Mouse (Mus musculus) forelimb bud, embryonic 11.5 days (tissue): ENCODE results near the gene Tex2.
"Not testable (repeated sequence)": the region's sequence is repeated elsewhere in the genome, so short reads cannot be mapped to it uniquely, and the experiment has no call there.

Experiments
- DNase-seq: peaks from one replicate; pipeline ENCODE4 v3.0.0-alpha.2; 2012; ENCODE audit warnings: low read depth, low spot score

Tex2 gene

GRCm38 (mm10) chr11:106579146-106579545, 34.1 kb downstream of the Tex2 start:
- no peak for DNase-seq

- DNase-seq: not testable (repeated sequence)
Measured at GRCm38 (mm10) chr11:106577624-106578355, 35.4 kb downstream of the Tex2 start.

DNA sequence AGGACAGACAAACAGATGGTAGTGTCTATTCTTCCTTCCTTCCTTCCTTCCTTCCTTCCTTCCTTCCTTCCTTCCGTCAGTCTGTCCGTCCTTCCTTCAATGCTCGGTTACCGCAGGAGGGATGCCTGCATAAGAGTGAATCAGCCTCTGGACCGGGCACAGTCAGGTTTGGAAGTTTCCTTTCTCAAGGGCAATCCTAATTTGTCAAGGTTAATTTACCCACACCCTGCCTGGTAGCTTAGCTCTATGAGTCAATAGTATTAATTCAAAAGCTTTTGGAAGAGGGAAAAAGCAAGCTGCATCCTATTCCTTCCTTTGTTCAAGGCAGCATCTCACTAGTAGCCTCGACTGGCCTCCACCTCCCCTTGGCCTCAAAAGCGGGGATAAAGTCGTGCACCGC, 38.8 kb downstream of the Tex2 start:
- no peak for DNase-seq

DNA sequence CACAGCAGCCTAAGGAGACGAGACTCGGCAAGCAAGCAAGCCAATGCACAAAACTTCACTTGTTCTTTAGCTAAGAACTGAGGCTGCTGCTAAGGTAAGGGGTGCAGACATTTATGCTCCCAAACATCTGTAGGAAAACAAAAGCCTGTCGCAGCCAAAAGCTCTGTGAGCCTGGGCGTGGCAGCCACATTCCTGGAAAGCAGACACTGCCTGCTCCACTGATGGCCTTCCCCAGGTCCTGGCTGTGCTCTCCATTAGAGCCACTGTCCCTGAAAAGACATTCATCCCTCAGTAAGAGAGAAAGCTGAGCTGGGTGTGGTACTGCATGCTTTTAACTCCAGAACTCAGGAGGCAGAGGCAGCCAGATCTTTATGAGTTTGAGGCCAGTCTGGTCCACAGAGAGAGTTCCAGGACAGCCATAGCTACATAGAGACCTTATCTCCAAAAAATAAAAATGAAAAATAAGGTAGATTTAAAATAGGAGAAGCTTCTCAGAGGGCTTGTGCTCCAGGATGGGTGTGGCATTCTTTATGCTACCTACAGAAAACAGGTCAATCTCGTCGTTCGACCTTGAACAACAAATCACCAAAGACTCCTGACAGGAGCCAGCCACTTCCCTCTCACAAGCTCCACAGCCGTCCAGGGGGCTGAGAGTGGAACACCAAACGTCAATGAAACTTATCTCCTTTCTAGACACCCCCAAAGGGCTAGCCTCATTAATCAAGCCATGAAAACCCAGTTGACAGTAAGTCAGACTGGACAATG, 39.6 kb downstream of the Tex2 start:
- DNase-seq: no peak

GRCm38 (mm10) chr11:106572958-106573357, 40.3 kb downstream of the Tex2 start:
- DNase-seq: no peak

GRCm38 (mm10) chr11:106572020-106572782, 41.0 kb downstream of the Tex2 start:
- no peak for DNase-seq

DNA sequence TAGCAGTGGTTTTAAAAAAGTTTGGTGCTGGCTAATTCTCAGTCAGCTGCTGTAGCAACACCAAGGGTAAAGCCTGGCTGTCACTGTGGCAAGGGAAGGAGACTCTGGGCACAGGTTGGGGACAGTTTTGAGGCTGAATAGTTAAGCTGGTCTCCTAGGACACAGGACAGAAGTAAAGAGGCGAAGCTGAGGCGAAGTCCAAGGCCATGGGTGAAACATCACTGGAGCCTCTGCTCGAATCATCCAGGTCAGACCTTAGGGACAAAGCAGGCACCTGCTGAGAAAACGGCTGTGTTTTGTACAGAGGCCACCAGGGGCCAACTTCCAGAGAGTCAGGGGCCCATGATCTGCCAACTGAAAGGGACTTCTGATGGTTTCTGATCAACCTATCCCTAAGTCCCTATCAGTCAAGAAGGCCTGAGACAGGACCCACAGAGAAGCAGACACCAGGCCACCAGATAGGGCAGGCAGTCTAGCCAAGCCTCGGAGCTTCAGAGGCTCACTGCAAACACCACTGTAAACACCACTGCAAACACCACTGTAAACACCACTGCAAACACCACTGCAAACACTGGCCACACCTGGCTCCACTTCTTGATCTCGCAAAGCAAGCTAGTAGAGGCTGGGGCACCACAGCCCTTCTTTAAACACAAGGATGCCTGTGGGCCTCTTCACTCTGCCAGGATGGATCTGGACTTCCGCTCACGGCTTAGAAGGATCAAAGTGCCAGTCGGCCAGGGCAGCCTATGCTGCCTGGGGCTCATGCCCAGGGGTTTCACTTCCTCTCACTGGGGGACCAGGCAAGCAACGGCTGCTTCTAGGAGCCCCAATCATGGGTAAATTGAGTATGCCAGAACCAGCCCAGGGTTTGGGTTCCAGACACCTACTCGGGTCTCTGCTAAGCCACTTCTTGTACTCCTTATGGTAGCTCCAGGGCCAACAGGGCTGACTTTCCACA, 41.9 kb downstream of the Tex2 start:
- DNase-seq: no peak

DNA sequence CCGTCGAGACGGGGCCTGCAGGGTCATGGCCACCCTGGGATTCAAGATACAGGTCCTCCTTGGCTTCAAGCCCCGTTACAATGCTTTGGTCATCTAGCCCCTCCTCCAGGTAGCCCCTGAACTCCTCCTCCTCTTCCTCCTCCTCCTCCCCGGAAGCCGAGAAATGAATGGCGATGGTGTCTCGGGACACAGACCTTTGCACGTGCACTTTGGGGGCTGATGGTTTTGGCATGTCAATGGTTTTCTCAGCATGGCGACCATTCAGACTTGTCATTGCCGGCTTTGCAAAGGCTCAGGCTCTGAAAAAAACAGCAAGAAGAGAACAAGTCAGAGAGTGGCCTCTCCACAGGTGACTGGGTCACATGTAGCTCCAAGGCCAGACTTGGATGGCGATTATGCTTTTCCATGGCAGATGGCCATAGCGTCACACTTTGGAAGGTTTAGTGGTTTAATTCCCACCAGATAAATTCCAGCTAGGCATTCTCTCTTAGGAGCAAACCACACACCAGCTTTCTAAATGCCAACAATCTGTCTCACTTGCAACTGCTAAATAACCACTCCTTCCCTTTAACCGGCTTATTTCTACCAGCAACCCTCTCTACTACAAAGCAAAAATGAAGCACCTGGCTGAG, 44.8 kb downstream of the Tex2 start:
- no peak for DNase-seq

DNA sequence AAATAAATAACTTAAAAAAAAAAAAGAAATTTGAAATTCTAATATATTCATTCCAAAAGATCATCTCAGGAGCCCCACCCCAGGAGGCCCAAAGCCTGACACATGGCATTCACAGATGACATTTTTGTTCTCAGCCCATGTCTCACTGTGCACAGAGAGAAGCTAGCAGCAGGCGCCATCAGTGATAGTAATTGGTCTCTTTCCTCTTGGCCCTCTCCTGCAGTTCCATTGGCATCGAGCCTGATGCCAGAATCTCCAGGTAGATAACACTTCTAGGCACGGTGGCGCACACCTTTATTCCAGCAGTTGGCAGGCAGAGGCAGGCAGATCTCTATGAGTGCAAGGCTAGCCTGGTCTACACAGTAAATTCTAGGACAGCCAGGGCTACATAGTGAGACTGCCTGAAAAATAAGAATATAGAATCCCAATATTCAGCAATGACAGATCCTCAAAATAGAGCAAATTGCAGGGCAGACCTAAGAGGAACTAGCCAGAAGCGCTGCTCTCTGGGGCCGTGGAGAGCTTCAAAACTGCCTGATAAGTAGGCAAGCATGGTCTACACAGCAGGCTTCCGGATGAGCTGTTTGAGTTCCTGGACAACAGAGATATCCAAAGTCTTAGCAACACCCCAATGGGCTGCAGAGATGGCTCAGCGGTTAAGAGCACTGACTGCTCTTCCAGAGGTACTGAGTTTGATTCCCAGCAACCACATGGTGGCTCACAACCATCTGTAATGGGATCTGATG, 47.0 kb downstream of the Tex2 start:
- no peak for DNase-seq

DNA sequence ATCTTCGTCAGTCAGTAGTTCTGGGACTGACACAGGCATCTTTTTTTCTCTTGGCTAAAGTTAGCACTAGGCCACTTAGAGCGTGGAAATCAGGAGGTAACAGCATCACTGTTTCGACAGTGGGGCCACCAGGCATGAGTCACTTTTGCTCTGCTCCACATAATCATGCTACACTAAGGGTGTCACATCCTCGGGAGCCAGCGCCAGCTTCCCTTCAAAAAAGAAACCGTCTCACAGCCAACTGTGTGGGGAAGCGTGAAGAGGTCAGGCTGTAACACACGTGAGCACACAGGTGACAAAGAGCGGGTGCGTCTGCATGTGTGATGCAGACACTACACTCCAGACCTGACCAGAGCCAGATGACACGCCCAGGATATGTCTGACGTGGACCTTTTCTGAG, 49.0 kb downstream of the Tex2 start:
- no peak for DNase-seq

GRCm38 (mm10) chr11:106562707-106563106, 50.5 kb downstream of the Tex2 start:
- DNase-seq: no peak

DNA sequence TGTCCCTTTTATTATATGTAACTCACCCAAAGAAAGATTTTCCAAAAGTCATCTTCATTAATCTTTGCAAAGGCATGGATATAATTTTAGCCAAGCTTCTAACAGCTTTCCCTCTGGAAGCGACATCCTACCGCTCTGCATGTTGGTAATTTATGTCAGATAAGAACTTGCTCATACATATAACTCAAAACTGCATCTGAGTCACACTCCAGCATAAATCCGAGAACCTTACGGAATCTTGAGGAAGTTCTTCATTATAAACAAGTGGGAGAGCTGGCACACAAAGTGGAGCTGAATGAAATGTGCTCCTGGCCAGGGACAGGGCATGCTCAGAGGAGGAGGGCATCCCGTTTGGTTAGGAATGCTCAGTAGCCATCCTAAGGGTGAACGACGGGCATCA, 53.5 kb downstream of the Tex2 start:
- DNase-seq: no peak

GRCm38 (mm10) chr11:106558008-106558407, 55.2 kb downstream of the Tex2 start:
- no peak for DNase-seq

GRCm38 (mm10) chr11:106557398-106557797, 55.8 kb downstream of the Tex2 start:
- no peak for DNase-seq

DNA sequence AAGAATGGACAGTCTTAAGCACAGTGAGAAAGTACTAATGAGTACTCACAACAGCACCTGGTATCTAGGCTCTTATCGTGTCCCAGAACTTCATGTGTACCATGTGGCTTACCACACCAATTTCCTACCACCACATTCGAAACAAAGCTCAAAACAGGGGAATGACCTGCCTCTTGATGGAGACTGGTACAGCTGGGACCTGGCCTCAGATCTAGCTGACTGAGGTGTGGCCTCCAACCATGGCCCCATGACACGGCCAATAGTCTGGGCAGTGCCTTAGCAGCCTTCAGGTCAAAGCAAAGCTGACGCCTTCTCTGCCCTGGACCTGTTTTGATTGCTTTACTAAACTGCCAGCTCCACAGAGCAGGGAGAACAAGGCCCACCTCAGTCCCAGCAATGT, 56.5 kb downstream of the Tex2 start:
- no peak for DNase-seq

DNA sequence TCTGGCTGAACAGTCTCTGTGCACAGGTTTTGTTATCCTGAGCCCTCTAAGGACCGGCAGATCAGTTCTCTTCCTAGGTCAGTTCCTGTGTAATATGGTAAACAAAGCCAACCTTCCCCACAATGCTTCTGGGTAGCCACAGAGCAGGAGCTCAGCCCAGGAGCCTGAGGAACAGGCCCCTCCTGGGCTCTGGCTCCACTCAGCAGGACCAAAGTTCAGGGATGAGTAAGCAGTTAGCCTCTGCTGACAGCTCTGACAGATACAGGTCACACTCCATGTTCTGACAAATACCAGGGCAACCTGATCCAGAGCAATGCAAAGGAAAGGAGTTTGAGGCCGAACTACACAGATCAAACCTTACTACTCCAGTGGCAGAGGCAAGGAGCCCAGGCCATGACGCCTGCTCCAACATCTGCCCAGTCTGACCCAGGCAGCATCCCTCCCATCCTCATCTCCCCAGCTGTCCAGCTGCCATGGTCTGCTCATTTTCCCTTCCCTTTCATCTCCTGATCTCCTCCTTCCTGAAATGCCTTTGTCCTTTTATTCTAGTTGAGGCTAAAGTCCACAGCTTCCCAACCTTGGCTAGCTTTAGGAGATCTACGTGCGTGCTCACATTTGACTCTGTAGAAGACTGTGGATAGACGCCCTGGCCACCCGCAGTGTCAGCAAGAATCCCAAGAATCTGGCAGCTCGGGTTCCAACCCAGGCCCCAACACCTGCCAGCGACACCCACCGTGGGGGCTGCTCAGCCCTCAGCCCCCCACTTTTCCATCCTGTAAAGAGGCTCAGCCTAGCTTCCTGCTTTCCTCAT, 57.2 kb downstream of the Tex2 start:
- no peak for DNase-seq

- no peak for DNase-seq
Measured at GRCm38 (mm10) chr11:106550398-106550797, 62.8 kb downstream of the Tex2 start.

DNA sequence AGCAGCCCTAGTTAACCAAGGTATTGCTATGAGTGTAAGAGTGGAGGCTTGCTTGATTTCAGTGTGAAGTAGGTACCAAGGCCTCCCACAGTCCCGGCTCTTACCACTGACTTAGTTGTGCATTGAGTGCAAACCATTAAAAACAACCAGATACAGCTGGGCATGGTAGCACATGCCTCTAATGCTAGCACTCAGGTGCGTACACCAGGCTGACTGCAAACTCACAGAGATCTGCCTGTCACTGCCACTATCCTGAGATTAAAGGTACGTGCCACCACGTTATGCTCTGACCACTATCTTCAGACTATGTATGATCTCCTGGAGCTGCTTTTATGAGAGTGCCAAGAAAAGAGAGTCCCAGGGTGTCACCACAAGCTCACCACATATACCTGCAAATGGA, 67.1 kb downstream of the Tex2 start:
- DNase-seq: no peak

DNA sequence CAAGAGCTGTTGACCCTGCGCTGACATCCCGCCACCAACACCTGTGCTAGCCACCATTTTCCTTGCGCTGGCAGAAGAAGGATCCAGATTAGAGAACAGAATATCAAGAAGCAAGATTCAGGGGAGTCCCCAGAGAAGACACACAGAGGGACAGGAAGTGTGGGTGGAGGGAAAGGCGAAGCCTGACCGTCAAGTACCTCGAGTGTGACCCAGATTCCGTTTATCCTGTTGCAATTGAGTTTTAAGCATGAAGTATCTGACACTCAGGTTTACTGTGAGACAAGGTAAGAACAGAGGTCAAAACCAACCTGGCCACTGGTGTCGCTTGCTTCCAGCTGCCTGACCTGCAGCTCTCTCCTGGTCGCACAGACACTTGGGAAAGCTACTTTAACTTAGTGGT, 68.3 kb downstream of the Tex2 start:
- DNase-seq: no peak
